Mouse (Mus musculus): ENCODE data around the gene Bpifa6. TPM values are rescaled to one million over a fixed set of nuclear protein-coding genes. Genes with fewer than 3 reads are reported as not detected.
A peak's percentile ranks its signal among the peaks of the same experiment; 100 is the strongest.
"Not testable (repeated sequence)": the region's sequence is repeated elsewhere in the genome, so short reads cannot be mapped to it uniquely, and the experiment has no call there.

The Bpifa6 gene
- under 1 TPM in 1 of 4 experiments, not detected in 3; 0.17 TPM for total RNA-seq (2022)

DNA sequence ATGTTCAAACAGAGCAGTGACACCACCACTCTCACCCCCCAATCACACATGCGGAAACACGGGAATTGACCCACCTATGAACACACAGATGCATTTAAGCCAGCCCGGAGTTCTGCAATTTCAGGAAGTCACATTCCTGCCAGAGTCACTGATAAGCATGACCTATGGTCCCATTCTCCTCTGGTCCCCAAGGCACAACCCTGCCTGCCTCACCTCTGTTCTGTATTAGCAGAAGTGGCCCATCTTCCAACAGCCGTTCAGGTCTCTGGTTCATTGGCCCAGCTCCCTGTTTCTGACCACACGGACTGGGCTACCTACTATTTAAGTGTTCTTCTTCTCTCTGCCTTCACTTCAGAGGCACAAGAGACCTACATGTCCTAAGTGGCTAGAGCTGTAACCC, at the start of gene Bpifa6:
Gene Bpifa6, plus strand, starts transcription at position 364 of the 400 bp plus-strand sequence.
- DNase-seq, result no peak

DNA sequence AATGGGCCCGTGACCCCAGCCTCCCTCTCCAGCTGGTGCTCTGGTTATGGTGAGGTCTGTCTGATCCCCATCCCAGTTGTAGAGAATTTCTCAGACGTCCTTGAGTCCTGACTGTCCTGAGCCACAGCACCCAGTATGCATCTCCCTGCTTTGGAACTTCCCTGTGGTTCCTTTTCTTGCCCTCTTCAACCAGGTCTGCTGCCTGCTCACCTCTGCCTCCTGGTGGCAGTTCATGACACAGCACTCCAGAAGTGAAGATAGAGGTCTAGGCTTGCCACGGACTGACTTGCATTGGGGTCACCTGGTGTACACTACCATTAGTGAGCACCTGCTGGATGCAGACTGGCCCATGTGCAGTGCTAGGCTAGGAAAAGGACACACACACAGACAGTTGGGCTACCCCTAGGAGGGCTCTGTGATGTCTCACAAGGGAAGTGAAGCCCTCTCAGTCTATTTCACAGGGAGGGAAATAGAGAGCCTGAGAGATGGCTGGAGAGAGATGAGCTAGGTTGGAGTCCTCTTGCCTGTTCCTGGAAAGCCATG, 44.8 kb upstream of the Bpifa6 start:
- peak; percentile 37 for DNase-seq

DNA sequence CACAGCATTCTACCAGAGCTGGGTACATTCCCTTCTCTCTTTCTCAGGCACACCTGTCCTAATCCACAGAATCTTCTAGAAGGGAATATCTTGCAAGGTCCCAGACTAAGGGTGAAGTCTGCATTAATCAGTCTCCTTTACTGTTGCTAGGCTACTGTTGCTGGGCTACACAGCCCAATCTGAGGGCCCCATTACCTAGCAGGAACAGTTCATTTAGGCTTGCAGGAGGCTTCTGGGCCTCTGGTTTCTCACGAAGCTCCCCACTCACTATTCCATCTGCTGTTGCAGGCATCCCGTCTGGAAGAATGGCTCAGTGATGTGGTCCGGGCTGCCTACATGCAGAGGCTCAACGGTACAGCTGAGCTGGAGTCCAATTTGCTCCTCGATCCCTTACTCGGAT, 43.6 kb upstream of the Bpifa6 start:
- DNase-seq, result no peak

DNA sequence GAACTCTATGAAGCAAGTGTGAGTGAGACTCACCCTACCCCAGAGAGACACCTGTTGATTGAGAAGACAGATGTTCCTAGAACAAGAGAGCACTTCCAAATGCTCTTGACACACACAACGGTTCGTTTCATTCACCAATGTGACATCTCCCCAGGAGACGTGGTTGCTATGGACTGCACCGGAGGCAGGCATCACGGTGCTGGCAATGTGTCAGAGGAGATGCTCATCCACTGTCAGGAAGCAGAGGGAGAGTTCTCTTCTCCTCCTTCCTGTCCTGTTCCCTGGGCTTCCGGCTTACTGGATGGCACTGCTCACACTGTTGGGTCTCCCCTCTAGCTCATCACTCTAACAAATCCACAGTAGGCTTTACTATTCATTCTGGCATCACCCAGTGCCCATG, 41.4 kb upstream of the Bpifa6 start:
- DNase-seq, result no peak

DNA sequence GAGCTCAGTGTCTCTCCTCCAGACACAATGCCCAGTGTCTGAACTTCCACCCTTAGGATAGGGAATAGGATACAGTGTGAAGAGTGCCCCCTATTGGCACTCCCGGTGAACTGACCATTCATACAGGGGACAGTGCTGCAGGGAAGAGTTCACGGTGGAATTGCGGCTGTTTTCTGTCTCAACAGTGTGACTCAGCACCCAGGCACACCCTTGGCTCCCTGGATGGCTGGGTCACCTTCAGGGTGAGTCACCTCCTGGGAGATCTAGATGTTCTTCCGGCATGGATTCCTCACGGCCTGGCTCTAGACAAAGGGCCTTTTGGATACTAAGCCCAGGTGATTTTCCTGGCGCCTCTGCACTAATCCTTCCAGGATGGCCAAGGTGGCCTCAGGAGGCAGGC, 39.4 kb upstream of the Bpifa6 start:
- DNase-seq, result peak; percentile 41

DNA sequence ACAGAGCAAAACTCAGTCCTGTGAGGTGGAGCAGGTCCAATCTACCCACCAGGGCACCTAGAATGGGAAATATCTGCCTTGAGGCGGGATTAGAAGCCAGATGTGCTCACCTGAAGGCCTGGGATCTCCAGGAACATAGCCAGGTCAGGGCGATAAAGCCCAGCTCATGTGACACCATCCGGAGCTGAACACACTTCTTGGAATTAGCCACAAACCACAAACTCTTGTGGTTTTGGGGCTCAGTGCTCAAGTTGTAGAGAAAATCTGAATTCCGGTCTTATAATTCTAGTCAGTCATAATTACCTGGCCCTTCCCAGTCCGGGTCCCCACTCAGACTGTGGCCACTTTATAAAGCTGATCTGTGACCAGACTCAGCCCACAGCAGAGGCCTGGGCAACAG, 36.9 kb upstream of the Bpifa6 start, which contains the start of gene Bpifb4:
Gene Bpifb4, plus strand, starts transcription at position 370 of the 400 bp plus-strand sequence.
- DNase-seq, result no peak

DNA sequence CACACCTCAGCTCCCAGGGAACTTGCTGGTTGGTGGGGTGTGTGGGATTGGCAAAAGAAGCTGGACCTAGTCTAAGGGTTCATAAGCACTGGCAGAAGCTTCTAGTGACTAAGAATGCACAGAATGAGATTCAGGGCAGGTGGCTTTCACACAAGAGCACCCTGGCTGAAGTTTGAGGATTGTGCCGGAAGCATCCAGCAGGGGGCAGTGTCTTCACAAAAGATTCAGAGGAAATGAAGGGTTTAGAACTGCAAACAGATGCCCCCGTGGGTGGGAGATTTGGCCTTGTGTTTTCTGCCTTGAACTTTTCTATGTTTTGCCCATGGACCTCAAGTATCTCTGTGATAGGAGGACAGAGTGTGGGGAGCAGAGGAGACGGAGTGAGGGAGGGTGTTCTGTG, 31.2 kb upstream of the Bpifa6 start:
- peak; percentile 14 for DNase-seq

DNA sequence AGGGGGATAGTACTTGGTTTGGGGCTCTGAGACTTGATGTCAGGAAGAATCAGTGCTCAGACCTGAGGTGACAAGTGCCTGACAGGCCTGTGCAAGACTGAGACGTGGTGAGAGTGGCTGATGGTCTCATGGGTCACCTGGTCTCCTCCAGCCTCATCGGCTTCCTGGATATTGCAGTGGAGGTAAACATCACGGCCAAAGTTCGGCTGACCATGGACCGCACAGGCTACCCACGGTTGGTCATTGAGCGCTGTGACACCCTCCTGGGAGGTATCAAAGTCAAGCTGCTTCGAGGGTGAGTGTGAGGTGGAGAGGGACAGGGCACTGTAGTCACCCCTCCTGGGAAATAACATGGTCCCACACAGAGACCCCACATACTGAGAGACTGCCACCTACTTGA, 30.2 kb upstream of the Bpifa6 start:
- DNase-seq, result no peak

DNA sequence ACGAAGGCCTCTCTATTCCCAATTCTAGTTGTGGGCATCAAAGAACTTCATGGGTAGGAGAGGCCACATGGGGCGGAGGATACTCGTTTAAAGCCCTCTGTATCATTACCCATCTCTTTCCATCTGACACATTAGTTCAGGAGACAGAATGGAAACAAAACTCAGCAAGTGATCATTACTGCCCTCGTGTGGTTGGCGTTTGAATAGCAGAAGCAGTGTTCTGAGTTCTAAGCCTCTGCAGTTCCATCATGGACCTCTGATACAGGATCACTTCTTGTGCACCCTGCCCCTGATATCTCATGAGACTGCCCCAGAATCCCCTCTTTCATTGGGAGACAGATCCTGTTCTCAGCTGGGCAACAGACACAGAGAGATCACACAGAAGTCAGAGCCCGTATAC, 21.8 kb upstream of the Bpifa6 start:
- peak; percentile 30 for DNase-seq

DNA sequence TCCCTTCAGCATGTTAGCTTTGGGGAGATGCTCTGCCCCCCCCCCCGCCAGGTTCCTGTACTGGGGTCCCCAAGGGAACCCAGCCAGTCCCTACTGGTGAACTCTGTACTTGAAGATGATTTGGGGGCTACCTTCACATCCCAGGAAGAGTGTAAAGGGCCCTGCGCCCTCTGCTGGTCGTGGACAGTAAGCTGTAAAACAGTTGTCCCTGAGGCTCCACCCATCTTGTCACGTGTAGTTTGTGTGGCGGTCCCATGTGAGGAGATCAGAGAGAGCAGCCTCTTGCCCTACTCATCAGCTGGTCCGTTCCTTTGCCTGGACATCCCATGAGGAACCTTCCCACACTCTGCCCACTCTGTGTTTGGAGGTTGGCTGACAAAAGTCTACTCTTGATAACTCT, 20.9 kb upstream of the Bpifa6 start:
- DNase-seq, result peak; percentile 28

DNA sequence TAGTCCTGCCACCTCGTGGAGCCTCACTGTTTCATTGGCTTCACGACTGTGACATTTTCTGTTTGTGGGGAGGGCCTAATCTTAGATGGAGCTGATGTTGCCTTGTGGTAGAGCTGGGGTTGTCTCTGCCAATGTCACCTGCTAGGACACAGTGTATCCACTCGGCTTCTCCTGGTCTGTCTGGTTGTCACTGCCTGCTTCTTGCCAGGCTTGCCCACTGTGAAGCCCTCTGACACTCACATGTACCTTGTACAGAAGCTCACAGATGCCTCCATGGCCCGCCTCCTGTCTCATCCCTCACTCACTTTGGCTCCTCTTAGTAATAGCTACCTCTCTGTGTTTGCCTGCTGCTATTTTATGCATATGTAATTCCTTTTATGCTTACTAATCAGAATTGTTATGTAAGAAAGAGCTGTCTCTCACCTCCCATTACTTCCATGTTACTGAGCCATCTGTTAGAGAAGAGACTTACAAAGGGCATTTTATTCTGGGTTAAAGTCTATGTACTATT, 11.9 kb upstream of the Bpifa6 start:
- no peak for DNase-seq

DNA sequence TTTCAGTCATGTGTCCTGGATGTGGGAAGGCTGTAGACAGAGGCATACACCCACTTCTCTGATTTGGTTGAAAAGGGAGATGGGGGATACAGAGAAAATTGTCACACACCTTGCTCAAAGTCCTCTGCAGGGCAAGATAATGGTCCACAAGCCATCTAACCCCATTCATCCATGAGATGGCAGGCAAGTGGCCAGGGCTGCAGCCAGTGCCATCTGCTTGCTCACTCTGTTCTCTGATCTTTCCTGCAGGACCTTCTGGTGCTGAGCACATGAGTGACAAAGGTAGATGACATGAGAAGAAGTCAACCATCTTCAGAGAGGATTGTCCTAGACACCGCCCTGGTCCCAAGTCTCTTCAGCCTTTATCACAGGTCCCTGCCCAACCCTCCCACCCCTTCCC, 11.4 kb upstream of the Bpifa6 start:
- no peak for DNase-seq

DNA sequence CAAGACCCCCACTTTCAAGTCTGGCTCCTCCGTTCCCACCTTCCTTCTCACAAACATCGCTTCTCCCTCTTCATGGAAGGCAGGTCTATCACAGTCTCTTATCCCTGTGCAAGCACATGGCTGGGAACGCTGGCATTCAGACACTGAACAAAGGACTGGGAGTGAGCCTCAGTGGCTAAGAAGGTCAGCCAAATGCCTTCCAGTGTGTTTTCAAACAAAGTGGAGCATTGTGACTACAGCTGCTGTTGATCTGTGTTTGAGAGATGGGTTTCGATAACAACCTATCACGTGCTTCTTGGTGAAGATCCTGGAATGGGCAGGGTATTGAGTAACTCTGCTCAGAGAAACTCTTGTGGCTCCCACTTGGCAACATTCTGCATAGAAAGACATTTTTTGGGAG, 4.5 kb upstream of the Bpifa6 start:
- DNase-seq, result no peak

DNA sequence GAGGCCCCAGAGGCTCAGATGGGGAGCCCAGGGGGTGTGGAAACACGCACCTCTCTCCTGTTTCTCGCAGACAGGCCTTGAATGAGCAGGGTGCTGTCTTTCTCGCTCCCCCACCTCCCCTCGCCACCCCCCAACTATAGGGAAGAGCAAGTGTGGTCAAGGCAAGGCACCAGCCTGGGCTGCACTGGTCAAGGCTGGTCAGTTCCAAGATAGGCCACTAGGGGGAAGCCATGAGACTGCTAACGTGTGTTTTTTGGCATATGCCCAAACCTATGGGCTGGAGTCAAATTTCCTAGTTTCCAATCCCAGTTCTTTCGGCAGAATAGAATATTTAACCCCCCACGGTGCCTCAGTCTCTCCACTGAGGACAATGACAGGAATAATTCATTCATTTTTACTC, 21.0 kb downstream of the Bpifa6 start:
- peak; percentile 39 for DNase-seq

DNA sequence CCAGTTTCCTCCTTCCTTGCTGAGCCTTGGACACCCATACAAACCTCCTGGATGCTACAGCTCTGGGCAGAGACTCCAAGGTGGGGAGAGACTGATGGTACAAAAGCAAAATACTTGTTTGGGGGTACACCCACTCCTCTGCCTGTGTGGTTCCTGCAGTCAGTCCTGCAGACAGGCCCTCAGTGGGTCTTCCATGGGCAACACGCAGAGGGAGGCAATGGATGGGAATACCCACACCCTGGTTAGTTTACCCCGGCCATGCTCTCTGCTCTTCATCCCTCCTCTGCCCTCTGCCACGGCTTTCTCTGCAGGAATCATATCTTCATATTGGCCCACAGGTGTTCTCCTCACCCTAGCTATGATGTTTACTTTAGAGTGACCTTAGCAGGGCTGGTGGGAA, 25.8 kb downstream of the Bpifa6 start:
- no peak for DNase-seq

DNA sequence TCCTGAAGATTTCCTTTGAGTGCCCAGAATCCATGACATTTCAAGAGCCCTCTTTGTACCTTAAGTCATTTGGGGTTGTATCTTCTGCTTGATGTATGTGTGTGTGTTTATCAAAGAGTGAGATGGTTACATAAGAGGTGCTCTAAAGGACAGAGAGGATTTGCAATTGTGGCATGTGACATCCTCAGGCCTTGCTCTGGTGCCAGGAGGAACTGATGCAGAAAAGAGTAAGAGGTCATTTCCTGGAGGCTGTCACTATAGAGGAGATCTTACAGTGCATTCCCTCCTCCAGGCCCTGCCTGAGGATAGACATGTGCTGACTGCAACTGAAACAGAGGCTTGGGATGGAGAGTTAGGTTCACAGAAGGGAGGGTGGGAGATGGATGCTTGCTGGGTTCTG, 26.3 kb downstream of the Bpifa6 start:
- DNase-seq, result peak; percentile 24

DNA sequence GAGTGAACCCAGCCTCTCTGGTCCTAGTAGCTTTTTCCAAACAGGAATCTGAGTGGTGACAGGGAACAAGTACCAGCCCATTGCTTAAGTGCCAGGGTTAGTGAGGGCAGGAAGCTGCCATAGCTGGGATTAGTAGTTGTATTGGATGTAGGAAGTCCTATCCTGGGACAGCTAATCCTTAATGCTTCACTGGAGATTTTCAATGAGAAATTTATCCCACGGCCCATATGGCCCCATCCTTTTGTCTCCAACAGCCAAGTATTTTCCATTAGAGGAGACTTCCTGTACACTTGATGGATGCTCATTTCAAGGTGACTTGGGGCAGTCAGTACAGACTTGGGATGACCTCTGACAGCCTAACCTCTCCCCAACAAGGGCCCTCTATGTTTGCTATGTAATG, 29.7 kb downstream of the Bpifa6 start:
- DNase-seq, result no peak

DNA sequence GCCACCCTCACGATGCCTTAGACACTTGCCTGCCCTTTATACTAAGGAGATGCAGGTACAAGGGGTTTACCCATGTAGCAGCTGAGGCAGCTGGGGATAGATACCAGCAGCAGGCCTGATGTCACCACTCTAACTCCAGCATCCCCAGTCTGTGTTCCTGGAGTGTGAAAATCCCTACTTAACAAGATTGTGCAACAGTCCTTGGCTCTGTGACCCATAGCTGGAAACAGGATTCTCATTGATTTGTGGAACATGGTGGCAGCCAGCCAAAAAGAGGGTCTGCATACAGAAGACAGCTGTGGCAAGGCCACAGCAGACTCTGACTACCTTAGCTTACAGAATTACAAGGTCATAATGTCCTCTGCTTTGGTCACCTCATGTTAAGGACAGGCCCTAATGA, 30.3 kb downstream of the Bpifa6 start:
- no peak for DNase-seq

DNA sequence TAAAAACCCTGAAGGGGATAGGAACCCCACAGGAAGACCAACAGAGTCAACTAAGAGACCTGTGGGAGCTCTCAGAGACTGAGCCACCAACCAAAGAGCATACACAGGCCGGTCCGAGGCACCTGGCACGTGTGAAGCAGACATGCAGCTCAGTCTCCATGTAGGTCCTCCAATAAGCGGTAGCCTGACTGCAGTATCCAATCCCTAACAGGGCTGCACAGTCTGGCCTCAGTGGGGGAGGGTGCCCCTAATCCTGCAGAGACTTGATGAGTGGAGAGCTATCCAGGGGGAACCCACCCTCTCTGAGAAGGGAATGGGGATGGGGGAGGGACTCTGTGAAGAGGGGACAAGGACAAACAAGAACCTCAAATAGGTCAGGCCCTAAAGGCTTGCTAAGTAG, 31.0 kb downstream of the Bpifa6 start:
- DNase-seq, result no peak

DNA sequence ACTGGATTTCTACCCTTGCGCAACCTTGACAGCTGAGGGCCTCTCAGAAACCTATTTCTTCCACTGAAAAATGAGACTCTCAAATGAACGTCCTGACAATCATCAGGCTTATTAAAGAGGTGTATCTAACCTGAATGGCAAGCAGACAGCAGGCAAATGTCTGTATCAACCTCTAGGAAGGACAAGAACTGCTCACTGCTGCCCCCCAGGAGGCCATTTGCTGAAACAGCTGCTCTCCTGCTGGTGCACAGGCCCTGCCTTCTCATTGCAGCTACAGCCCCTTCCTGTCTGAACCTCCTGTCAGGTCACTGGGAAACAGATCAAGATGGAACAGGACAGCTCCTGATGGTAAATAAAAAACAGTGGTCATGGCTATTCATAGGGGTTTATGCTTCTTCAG, 31.6 kb downstream of the Bpifa6 start:
- DNase-seq, result no peak

DNA sequence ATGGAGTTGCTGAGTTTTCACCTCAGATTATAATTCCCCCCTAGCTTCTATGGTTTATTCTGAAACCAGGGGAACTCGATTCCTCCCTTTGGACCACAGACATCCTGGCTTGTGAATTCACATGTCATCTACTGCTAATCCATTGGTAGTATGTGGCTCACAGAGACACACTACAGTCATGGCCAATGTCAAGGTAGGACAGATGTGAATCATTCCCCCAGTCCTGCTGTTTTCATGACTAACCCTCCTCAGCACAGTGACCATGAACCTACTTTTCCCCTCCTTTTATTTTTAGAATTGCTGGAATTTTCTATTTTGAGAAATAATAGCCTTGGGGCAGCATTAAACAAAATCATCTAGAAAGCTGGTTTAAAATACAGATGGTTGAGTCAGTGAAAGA, 32.6 kb downstream of the Bpifa6 start:
- DNase-seq, result peak; percentile 39

DNA sequence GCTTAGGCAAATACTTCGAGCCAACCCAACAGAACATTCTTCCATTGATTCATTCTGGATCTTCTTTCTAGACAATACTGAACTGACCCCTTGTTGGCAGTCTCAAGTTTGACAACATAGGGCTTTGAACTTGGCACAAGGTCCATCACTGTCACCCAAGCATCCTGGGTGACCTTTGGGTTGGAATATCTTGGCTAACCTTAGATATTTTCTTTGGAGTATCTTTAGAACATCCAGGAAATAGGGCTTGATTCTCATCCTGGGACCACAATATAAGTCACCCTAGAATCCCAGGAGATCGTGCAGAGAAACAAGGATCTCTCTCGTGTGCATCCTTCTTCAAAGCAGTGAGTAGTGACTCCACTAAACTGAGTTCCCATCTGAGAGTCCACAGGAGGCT, 33.2 kb downstream of the Bpifa6 start, which contains the start of gene Bpifa2:
Gene Bpifa2, plus strand, starts transcription at position 301 of the 400 bp plus-strand sequence.
- no peak for DNase-seq

DNA sequence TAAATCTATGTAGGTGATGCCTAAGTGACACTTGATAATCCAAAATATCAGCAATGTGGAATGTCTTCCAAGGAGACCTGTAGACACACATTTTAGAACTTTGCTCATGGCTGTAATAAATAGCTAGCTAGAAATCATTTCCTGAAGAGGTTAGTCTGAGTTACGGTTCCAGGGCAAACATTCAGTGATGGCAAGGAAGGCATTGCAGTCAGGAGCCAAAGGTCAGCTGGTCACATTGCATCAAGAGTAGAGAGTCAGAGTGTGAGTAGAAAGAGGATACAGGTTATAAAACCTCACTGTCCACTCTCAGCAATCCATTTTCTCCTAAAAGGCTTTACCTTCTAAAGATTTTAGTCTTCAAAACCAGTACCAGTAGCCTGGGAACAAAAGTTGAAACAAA, 43.2 kb downstream of the Bpifa6 start:
- DNase-seq, result no peak

DNA sequence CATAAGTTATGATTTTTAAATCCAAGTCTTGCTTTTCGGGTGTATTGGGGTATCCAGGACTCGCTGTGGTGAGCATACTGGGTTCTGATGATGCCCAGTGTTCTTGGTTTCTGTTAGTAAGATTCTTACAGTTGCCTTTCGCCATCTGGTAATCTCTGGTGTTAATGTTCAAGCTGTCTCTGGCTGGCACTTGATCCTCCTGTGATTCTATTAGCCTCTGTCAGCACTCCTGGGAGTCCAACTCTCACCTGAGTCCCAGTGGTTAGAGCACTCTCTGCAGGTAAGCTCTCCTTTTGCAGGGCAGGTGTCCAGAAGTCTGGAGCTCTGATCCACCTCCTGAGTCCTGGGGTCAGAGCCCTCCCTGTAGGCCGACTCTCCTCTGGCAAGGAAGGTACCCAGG, 49.9 kb downstream of the Bpifa6 start:
- not testable (repeated sequence) for DNase-seq

DNA sequence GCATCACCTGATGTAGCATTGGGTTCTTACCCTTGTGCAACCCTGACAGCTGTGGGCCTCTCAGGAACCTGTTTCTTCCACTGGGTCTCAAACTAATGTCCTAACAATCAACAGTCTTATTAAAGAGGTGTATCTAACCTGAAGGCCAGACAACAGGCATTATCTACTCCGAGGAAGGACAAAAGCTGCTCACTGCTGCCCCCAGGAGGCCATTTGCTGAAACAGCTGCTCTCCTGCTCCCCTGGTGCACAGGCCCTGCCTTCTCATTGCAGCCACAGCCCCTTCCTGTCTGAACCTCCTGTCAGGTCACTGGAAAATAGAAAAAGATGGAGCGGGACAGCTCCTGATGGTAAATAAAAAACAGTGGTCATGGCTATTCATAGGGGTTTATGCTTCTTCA, 64.2 kb downstream of the Bpifa6 start:
- DNase-seq, result peak; percentile 11
